Mouse (Mus musculus): ENCODE results near the gene Endov. TPM values are rescaled to one million over a fixed set of nuclear protein-coding genes. Genes with fewer than 3 reads are reported as not detected.

The Endov gene
- 10 to 100 TPM; 29.8 to 33.3 TPM for total RNA-seq (2023)

DNA sequence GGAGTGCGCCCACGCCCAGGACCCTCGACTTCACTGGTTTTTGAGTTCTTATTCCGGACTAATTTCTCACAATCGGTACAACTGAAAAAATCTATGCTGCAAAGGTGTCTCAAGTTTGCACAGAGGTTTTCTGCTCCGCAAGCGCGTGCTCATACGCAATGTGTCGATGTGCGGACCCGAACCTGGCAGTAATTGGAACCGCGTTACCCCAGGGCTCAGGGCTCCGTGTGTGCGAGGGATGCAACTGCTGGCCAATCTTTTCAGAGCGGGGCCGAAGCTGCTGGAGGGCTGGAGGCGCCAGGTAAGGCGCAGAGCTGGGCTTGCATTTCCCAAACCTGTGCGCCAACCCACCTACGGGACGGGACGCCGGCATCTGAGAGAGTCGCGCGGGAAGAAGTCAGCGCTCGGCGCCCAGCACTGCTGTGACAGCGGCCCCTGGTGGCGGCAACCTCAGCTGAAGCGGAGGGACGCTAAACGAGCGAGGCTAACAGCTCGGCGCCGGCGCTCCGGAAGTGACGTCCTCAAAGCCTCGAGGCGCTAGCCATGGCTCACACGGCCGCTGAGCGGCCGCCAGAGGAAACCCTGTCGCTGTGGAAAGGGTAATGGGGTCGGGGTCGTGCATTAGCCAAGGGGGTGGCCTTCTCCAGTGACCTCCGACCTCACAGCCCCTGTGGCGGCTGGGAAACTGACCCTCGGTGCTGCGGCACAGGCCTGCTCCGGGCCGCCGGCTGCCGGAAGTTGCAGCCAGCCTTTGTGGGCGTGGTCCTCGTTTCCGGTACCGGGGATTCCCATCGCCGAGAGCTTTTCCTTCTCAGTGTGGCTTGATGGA lies at the start of gene Endov:
Gene Endov (plus strand): TSS at position 487 of the 829 bp plus-strand sequence.

GRCm38 (mm10) chr11:119547183-119547921 lies 56.2 kb downstream of the Endov start, which contains the start of gene Nptx1:
Gene Nptx1 (minus strand): TSS chr11:119547753.

Other genes starting within 250 kb of the Endov start
- gene Gaa, start 223.5 kb upstream of the Endov start, total RNA-seq (2023), result 10 to 100 TPM; 82.2 to 97.4 TPM
- 100 to 1,000 TPM; 224 to 227 TPM for gene Eif4a3, start 191.3 kb upstream of the Endov start, total RNA-seq (2023)
- not detected for gene Card14, start 183.6 kb upstream of the Endov start, total RNA-seq (2023)
- 10 to 100 TPM; 23.8 to 38.0 TPM for gene Sgsh, start 135.8 kb upstream of the Endov start, total RNA-seq (2023)
- gene Slc26a11, start 135.8 kb upstream of the Endov start, total RNA-seq (2023), result 10 to 100 TPM; 26.6 TPM
- 100 to 1,000 TPM in 1 of 2 experiments, 10 to 100 TPM in 1; 91.8 to 129 TPM for gene Rnf213, start 98.2 kb upstream of the Endov start, total RNA-seq (2023)
- not detected for gene Nptx1, start 56.4 kb downstream of the Endov start, total RNA-seq (2023)
- 10 to 100 TPM; 65.1 to 67.2 TPM for gene Rptor, start 111.6 kb downstream of the Endov start, total RNA-seq (2023)